Mouse (Mus musculus) megakaryocyte, embryonic 14.5 days (primary cell): Measurements from ENCODE around the gene Arhgef40.

Source experiments
- FLI1 ChIP-seq: IDR thresholded peaks from 2 replicates; pipeline ENCODE4 v1.6.1; 2012; ENCODE audit warnings: low read length, inconsistent platforms, mixed read lengths
- GATA1 ChIP-seq: IDR thresholded peaks from 3 replicates; pipeline ENCODE4 v1.6.1; 2012; ENCODE audit warnings: mixed read lengths, low read length, inconsistent platforms, borderline replicate concordance

DNA sequence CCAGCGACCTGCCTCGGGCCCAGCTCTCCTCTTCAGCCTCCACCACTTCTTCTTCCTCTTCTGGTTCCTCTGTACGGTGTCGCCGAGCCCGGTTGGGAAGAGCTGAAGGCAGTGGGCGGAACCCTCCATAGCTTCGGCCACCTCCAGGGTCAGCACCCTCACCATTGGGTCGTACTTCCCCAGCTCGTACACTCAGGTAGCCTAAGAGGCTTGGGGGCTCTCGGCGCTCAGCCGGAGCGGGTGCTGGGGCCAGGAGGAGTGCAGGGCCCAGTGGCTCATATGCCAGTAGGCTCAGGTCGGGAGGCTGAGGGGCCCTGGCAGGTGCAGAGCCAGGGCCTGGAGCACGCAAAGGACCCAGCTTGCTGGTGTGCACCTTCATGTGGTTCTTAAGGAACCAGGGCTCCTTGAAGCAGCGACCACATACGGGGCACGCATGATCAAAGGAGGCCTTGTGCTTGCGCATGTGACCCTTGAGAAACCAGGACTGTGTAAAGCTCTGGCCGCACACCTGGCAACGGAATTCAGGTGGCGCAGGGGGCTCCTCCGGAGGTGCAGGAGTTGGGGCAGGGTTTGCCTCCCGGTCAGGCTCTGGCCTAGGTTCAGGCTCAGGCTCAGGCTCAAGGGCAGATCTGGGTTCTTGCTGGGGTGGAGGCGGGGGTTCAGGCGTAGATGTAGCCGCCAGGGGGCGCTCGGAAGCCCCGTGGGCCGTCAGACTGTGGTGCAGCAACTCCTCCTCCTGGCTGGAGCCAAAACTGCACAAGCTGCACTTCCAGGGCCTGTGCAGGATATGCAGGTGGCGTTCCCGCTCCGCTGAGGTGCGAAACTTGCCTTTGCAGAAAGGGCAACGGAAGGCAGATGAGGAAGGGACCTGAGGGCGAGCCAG, 24.0 kb downstream of the Arhgef40 start:
- TF ChIP-seq GATA1, result no peak
- no peak for TF ChIP-seq FLI1
